Mouse (Mus musculus): ENCODE measurements around the gene Taf9. TPM values are rescaled to one million over a fixed set of nuclear protein-coding genes. Genes with fewer than 3 reads are reported as not detected.

Gene Taf9
- 0.13 and 0.63 TPM in 2 replicates for polyA plus RNA-seq (2012; rRNA removed)

GRCm38 (mm10) chr13:100651439-100652186 lies at the start of gene Taf9:
Gene Taf9, plus strand, starts transcription at chr13:100651579.
- WGBS, result under 1% methylated on average over 63 of the region's 63 CpGs
- peak within 1 kb of the TSS; percentile 90 for H3K4me3 ChIP-seq (ENCODE audit: low read depth, low read length)

DNA sequence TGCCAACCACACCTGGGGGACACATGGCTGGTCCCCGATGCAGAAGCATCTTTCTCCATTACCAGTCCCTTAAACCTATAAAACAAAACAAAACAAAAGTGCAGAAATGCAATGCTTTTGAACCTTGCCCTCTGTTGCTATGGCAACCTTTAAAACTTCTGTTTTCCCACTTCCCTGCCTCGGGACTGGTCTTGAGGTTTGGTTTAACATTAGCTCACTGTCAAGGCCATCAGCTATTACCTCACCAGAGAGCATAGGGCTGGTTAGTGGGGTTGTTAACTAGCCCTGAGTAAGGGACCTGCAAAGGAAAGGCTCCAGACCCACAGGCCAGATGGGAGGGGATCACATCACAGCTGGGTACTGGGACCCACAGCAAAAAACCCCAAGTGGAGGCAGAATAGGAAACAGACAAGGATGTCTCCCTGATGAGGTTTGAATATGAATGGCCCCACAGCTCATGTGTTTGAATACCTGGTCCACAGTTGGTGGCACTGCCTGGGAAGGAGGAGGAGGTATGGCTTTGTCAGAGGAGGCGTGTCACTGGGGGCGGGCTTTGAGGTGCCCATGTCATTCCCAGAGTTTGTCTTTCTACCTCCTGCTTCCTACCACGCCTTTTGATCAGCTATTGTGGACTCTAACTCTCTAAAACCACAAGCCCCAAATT lies 49.0 kb upstream of the Taf9 start:
- Histone ChIP-seq H3K4me3 (ENCODE audit: low read depth, low read length) (no peak overlapping the region), H3K36me3 (ENCODE audit: control insufficient read depth, insufficient read depth, low read length) (peaks cover 37% of the 10 kb centered on the region), H3K4me1 (ENCODE audit: control insufficient read depth, insufficient read depth, insufficient read length, low read length) (peaks cover 18% of the 10 kb centered on the region; the same call in 1 of the 2 replicates), H3K27ac (ENCODE audit: insufficient read depth, low read depth, low read length) (peak overlapping the region; percentile 13; the same call in 1 of the 2 replicates), H3K27me3 (ENCODE audit: control insufficient read depth, insufficient read depth, low read length) (no peaks in the 10 kb centered on the region)
- WGBS, result 49% methylated on average over 5 of the region's 5 CpGs
- no peak for TF ChIP-seq CTCF (IDR thresholded peaks at IDR 0.05; ENCODE audit: extremely low read depth, insufficient read length, insufficient replicate concordance, low read depth, low read length)
- no peak for TF ChIP-seq POLR2A (IDR thresholded peaks at IDR 0.05; ENCODE audit: low read depth, low read length)

More at GRCm38 (mm10) chr13:100651439-100652186, at the start of gene Taf9:
- Histone ChIP-seq H3K27me3 (ENCODE audit: control insufficient read depth, insufficient read depth, low read length) (no peaks in the 10 kb centered on the region), H3K4me1 (ENCODE audit: control insufficient read depth, insufficient read depth, insufficient read length, low read length) (peaks cover 5% of the 10 kb centered on the region; the same call in 1 of the 2 replicates), H3K27ac (ENCODE audit: insufficient read depth, low read depth, low read length) (peak within 1 kb of the TSS; percentile 89), H3K36me3 (ENCODE audit: control insufficient read depth, insufficient read depth, low read length) (peaks cover 6% of the 10 kb centered on the region)
- TF ChIP-seq CTCF (IDR thresholded peaks at IDR 0.05; ENCODE audit: extremely low read depth, insufficient read length, insufficient replicate concordance, low read depth, low read length) (no peak), POLR2A (IDR thresholded peaks at IDR 0.05; ENCODE audit: low read depth, low read length) (no peak)

- H3K4me3 ChIP-seq (ENCODE audit: low read depth, low read length), result no peak overlapping the region
- H3K27me3 ChIP-seq (ENCODE audit: control insufficient read depth, insufficient read depth, low read length), result no peaks in the 10 kb centered on the region
- no peak for TF ChIP-seq POLR2A (IDR thresholded peaks at IDR 0.05; ENCODE audit: low read depth, low read length)
- TF ChIP-seq CTCF (IDR thresholded peaks at IDR 0.05; ENCODE audit: extremely low read depth, insufficient read length, insufficient replicate concordance, low read depth, low read length), result no peak
- H3K27ac ChIP-seq (ENCODE audit: insufficient read depth, low read depth, low read length), result no peak overlapping the region
- 89% methylated on average over 10 of the region's 10 CpGs for WGBS
- H3K36me3 ChIP-seq (ENCODE audit: control insufficient read depth, insufficient read depth, low read length), result peaks cover 40% of the 10 kb centered on the region
- peaks cover 18% of the 10 kb centered on the region; the same call in 1 of the 2 replicates for H3K4me1 ChIP-seq (ENCODE audit: control insufficient read depth, insufficient read depth, insufficient read length, low read length)
Measured at GRCm38 (mm10) chr13:100603031-100603737, 48.2 kb upstream of the Taf9 start.

DNA sequence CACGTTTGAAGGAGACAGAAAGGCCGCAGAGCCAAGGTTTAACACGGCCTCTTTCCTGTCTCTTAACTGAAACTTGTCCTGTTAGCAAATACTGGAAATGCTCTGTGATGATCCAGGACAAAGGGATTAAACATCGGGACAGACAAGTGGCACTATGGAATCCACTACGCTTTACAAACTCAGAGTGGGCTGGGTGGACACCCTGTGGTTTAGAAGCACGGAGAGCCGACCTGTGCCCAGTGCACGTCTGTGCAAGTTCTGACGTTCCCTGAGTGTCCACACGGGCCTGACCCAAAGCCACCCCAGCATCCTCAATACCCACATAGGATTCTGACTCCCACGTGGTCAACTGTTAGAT lies 47.7 kb upstream of the Taf9 start:
- no peak overlapping the region for H3K27ac ChIP-seq (ENCODE audit: insufficient read depth, low read depth, low read length)
- no peak overlapping the region for H3K4me3 ChIP-seq (ENCODE audit: low read depth, low read length)
- WGBS, result 94% methylated on average over 11 of the region's 11 CpGs

GRCm38 (mm10) chr13:100605845-100606244 lies 45.5 kb upstream of the Taf9 start:
- TF ChIP-seq POLR2A (IDR thresholded peaks at IDR 0.05; ENCODE audit: low read depth, low read length) (no peak), CTCF (IDR thresholded peaks at IDR 0.05; ENCODE audit: extremely low read depth, insufficient read length, insufficient replicate concordance, low read depth, low read length) (no peak)
- Histone ChIP-seq H3K27me3 (ENCODE audit: control insufficient read depth, insufficient read depth, low read length) (no peaks in the 10 kb centered on the region), H3K36me3 (ENCODE audit: control insufficient read depth, insufficient read depth, low read length) (peaks cover 27% of the 10 kb centered on the region), H3K4me1 (ENCODE audit: control insufficient read depth, insufficient read depth, insufficient read length, low read length) (peaks cover 18% of the 10 kb centered on the region; the same call in 1 of the 2 replicates), H3K4me3 (ENCODE audit: low read depth, low read length) (no peak overlapping the region), H3K27ac (ENCODE audit: insufficient read depth, low read depth, low read length) (peak overlapping the region; percentile 91)
- 24% methylated on average over 1 of the region's 1 CpGs for WGBS

More for the DNA sequence above, 47.7 kb upstream of the Taf9 start:
- no peaks in the 10 kb centered on the region for H3K27me3 ChIP-seq (ENCODE audit: control insufficient read depth, insufficient read depth, low read length)
- H3K4me1 ChIP-seq (ENCODE audit: control insufficient read depth, insufficient read depth, insufficient read length, low read length), result peaks cover 18% of the 10 kb centered on the region; the same call in 1 of the 2 replicates
- TF ChIP-seq CTCF (IDR thresholded peaks at IDR 0.05; ENCODE audit: extremely low read depth, insufficient read length, insufficient replicate concordance, low read depth, low read length) (no peak), POLR2A (IDR thresholded peaks at IDR 0.05; ENCODE audit: low read depth, low read length) (no peak)
- H3K36me3 ChIP-seq (ENCODE audit: control insufficient read depth, insufficient read depth, low read length), result peaks cover 39% of the 10 kb centered on the region

GRCm38 (mm10) chr13:100607756-100608155 lies 43.6 kb upstream of the Taf9 start:
- peaks cover 38% of the 10 kb centered on the region for H3K36me3 ChIP-seq (ENCODE audit: control insufficient read depth, insufficient read depth, low read length)
- peaks cover 17% of the 10 kb centered on the region; the same call in 1 of the 2 replicates for H3K4me1 ChIP-seq (ENCODE audit: control insufficient read depth, insufficient read depth, insufficient read length, low read length)
- no peaks in the 10 kb centered on the region for H3K27me3 ChIP-seq (ENCODE audit: control insufficient read depth, insufficient read depth, low read length)
- no peak overlapping the region for H3K4me3 ChIP-seq (ENCODE audit: low read depth, low read length)
- TF ChIP-seq POLR2A (IDR thresholded peaks at IDR 0.05; ENCODE audit: low read depth, low read length) (no peak), CTCF (IDR thresholded peaks at IDR 0.05; ENCODE audit: extremely low read depth, insufficient read length, insufficient replicate concordance, low read depth, low read length) (peak; percentile 15; the same call in 1 of the 2 replicates)
- WGBS, result 92% methylated on average over 8 of the region's 8 CpGs
- no peak overlapping the region for H3K27ac ChIP-seq (ENCODE audit: insufficient read depth, low read depth, low read length)
